27 mouse cellular contexts compared by ENCODE assay signal in the genomic region with DNA sequence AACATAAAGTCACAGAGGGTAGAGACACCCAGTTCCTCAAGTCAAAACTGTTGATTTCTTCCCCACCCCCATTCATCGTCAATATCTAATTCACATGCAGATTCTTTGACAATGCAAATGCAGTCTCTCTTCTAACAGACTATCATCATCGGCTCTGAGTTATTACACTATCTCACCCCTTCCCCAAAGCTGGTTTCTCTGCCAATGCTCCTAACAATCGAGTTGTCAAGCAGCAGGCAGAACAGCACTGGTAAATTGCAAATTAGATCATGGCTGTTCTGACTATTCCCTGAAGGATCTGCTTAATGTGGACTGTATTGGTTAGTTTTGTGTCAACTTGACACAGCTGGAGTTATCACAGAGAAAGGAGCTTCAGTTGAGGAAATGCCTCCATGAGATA.
"Had no signal": no experiment of that assay in that cellular context is flagged by ENCODE, and none has a peak within 500 bp of the region (broad histone marks: within the 10 kb centered on the region; RNA-seq: fewer than 3 reads in every experiment).

No protein-coding gene starts in this region.

- H3K36me3 ChIP-seq: heart, embryonic 12.5 days; hindbrain, embryonic 10.5 days; hindbrain, embryonic 12.5 days; intestine, embryonic 15.5 days; limb, embryonic 10.5 days; limb, embryonic 12.5 days; liver, embryonic 13.5 days; liver, embryonic 15.5 days had no signal

- H3K9ac ChIP-seq: heart, embryonic 12.5 days; hindbrain, embryonic 12.5 days; hindbrain, embryonic 14.5 days; intestine, embryonic 15.5 days; limb, embryonic 12.5 days; liver, embryonic 13.5 days; liver, embryonic 15.5 days; liver, postnatal 0 days had no signal

- DNase-seq: gastrocnemius, postnatal 10 days; gastrocnemius, postnatal 25 days; heart, adult 2 months; heart, postnatal 10 days; heart, postnatal 4 days; kidney, adult 18-20 months; kidney, adult 8-10 months; kidney, postnatal 10 days; kidney, postnatal 25 days; kidney, postnatal 4 days; liver; liver, embryonic 13.5 days; liver, postnatal 0 days had no signal

- H3K27me3 ChIP-seq: heart, embryonic 12.5 days; hindbrain, embryonic 12.5 days; intestine, embryonic 15.5 days; limb, embryonic 12.5 days; liver, embryonic 13.5 days; liver, embryonic 15.5 days had no signal

- ATAC-seq: hindbrain, embryonic 16.5 days; inflammation-experienced regulatory T-cells, adult 6 months; intestine, embryonic 15.5 days; intestine, postnatal 0 days; liver, postnatal 0 days had no signal

- H3K4me1 ChIP-seq: hindbrain, embryonic 12.5 days; intestine, embryonic 15.5 days; limb, embryonic 10.5 days; limb, embryonic 12.5 days; liver, embryonic 13.5 days; liver, embryonic 15.5 days had no signal

- H3K9me3 ChIP-seq: heart, embryonic 12.5 days; hindbrain, embryonic 10.5 days; hindbrain, embryonic 12.5 days; intestine, embryonic 15.5 days; limb, embryonic 10.5 days; limb, embryonic 12.5 days; liver, embryonic 13.5 days; liver, embryonic 15.5 days had no signal

- H3K27ac ChIP-seq: heart, adult 2 months; hindbrain, embryonic 10.5 days; hindbrain, embryonic 12.5 days; hindbrain, embryonic 14.5 days; intestine, embryonic 15.5 days; layer of hippocampus, adult 2 months; left cerebral cortex, adult 2 months; limb, embryonic 10.5 days; limb, embryonic 12.5 days; liver, embryonic 13.5 days; liver, embryonic 15.5 days had no signal

- H3K4me2 ChIP-seq: heart, embryonic 12.5 days; hindbrain, embryonic 12.5 days; hindbrain, embryonic 14.5 days; intestine, embryonic 15.5 days; limb, embryonic 12.5 days; liver, embryonic 11.5 days; liver, embryonic 13.5 days; liver, embryonic 15.5 days had no signal

- H3K4me3 ChIP-seq: heart, adult 2 months; heart, embryonic 12.5 days; hindbrain, embryonic 10.5 days; hindbrain, embryonic 12.5 days; intestine, embryonic 15.5 days; layer of hippocampus, adult 2 months; left cerebral cortex, adult 2 months; limb, embryonic 10.5 days; limb, embryonic 12.5 days; liver, embryonic 13.5 days; liver, embryonic 15.5 days had no signal
